Mouse (Mus musculus) spleen, adult 2 months (tissue): Measurements from ENCODE around the gene Erp27.

Source experiments
- CTCF ChIP-seq: fragments of 200-500 bp; IDR thresholded peaks from 2 replicates; pipeline ENCODE4 v1.5.1; 2011; ENCODE audit warnings: mild to moderate bottlenecking, inconsistent platforms; ENCODE audit not compliant: insufficient read depth, insufficient read length, insufficient replicate concordance; ENCODE audit errors: extremely low read depth
- POLR2A ChIP-seq: fragments of 200-500 bp; IDR thresholded peaks from 2 replicates; pipeline ENCODE4 v1.6.1; 2011; ENCODE audit warnings: low read depth, low read length, inconsistent platforms

GRCm38 (mm10) chr6:136935233-136935632, 13.3 kb upstream of the Erp27 start:
- no peak for TF ChIP-seq POLR2A
- no peak for TF ChIP-seq CTCF
